Mouse (Mus musculus): Measurements from ENCODE around the gene Cyp4a10. TPM values are rescaled to one million over a fixed set of nuclear protein-coding genes. Genes with fewer than 3 reads are reported as not detected.

Gene Cyp4a10
- polyA plus RNA-seq (2012; rRNA removed): not detected in 2 replicates

GRCm38 (mm10) chr4:115518000-115518399, at the start of gene Cyp4a10:
TSS of gene Cyp4a10 (plus strand) at chr4:115518264.

DNA sequence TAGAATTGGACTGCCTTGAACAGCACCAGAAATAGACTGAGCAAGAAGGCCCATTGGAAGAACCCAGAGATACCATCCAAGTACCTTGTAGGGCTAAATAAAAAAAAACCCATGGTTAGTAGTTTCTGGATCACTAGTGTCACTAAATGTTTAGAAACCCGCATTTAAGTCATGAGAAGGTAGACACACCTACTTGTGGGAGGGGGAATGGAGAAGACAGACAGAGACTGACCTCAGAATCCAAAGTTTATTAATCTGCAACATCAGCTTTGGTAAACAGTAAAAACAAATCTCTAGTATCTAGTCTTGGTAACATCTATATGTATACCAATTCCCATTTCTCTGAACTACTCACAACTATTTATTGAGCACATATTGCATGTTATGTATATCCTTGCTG, 22.1 kb upstream of the Cyp4a10 start, which contains the start of gene Cyp4a14:
Cyp4a14 (minus strand) TSS at position 142 of the 400 bp plus-strand sequence.

DNA sequence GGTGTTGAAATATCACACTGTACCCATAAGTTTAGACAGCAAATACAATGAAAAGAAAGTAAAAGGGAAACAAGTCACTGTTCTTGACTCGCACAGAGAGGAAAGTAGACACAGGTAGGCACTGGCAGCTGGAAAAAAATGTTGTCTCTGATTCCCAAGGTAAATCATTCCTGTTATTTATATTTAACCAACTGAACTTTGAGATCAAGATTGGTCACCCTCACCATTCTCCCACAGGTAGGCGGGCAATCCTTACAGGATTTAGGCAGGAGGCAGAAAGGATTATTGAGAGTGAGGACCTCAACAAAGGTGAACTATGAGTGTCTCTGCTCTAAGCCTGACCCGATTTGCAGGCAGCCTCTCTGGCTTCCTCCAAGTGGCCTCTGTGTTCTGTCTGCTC, 45.3 kb downstream of the Cyp4a10 start, which contains the start of gene Cyp4a31:
Cyp4a31 (plus strand) TSS at position 249 of the 400 bp plus-strand sequence.

Other genes starting within 250 kb of the Cyp4a10 start
- not detected in 2 replicates for gene Cyp4a12a, start 219.2 kb upstream of the Cyp4a10 start, polyA plus RNA-seq (2012; rRNA removed)
- 0.03 TPM in 1 of 2 replicates, not detected in the other for gene Cyp4a12b, start 106.6 kb upstream of the Cyp4a10 start, polyA plus RNA-seq (2012; rRNA removed)
- not detected in 2 replicates for gene Cyp4a30b, start 65.7 kb upstream of the Cyp4a10 start, polyA plus RNA-seq (2012; rRNA removed)
- gene Cyp4a14, start 22.1 kb upstream of the Cyp4a10 start, polyA plus RNA-seq (2012; rRNA removed): not detected in 2 replicates
- not detected in 2 replicates for gene Cyp4a31, start 45.4 kb downstream of the Cyp4a10 start, polyA plus RNA-seq (2012; rRNA removed)
- gene Cyp4a32, start 82.7 kb downstream of the Cyp4a10 start, polyA plus RNA-seq (2012; rRNA removed): not detected in 2 replicates
- 0.43 and 1.0 TPM in 2 replicates for gene Cyp4b1, start 129.5 kb downstream of the Cyp4a10 start, polyA plus RNA-seq (2012; rRNA removed)
- gene Efcab14, start 219.5 kb downstream of the Cyp4a10 start, polyA plus RNA-seq (2012; rRNA removed): 18.9 and 19.0 TPM in 2 replicates

Data from central nervous system, embryonic 14 days (tissue).